In the genomic region with DNA sequence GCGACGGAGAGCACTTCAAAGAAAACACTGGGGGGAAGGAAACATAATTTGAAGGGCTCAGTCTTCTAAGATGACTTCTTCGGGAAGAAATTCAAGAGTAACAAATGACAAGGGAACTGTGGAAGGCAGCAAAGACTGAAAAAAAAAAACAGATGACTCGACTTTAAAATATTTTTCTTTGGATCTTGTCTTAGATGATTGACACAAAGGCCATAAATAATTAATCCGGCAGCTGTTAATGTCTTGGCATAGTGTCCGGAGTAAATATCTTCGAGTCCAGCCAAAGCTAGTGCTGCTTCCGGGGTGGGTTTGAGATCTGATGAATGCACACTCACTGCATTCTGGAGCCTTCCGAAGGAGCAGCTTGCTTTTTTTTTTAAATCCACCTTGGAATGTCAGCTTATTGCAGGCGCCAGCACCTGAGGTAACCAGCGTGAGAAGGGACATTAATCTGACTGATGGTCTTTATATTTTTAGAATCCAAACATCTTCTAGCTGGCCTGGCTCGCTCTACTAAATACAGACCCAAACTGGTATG, we compare ENCODE assay signal across 8 mouse cellular contexts. TPM values are rescaled to one million over a fixed set of nuclear protein-coding genes. Genes with fewer than 3 reads are reported as not detected.
DNase-seq lines count a peak whose midpoint lies in the region; ATAC-seq lines count a peak whose summit lies in the region.

No protein-coding gene starts in this region.

- H3K36me3 ChIP-seq in heart, embryonic 15.5 days: no peaks in the 10 kb centered on the region
- H3K36me3 ChIP-seq in liver, embryonic 13.5 days: no peaks in the 10 kb centered on the region

- no peak for ATAC-seq in heart, embryonic 15.5 days (replicated peaks; ENCODE audit: insufficient number of reproducible peaks, insufficient read depth, low FRiP score, low read depth)
- no peak for ATAC-seq in liver, embryonic 13.5 days (ENCODE audit: low read depth)

- peak; percentile 36 for DNase-seq in embryo, embryonic 10.5 days (ENCODE audit: low spot score)
- DNase-seq in embryo, embryonic 11 days: no peak
- peak; percentile 47 for DNase-seq in Muller cell, postnatal 12 days (ENCODE audit: inconsistent ontology term)
- no peak for DNase-seq in liver, embryonic 13.5 days
- DNase-seq in T-cell, adult 2 months (ENCODE audit: low spot score): no peak
- DNase-seq in spleen, postnatal 10 days (ENCODE audit: low spot score in 2 of 2): no peak
- DNase-seq in right cerebral cortex, postnatal 25 days: no peak

- peak overlapping the region; percentile 100 for H3K4me2 ChIP-seq in heart, embryonic 15.5 days
- H3K4me2 ChIP-seq in liver, embryonic 13.5 days: peak overlapping the region; percentile 63; the same call in 1 of the 2 replicates

- peak overlapping the region; percentile 68 for H3K4me3 ChIP-seq in heart, embryonic 15.5 days
- H3K4me3 ChIP-seq in liver, embryonic 13.5 days (replicated peaks): no peak overlapping the region

- H3K27ac ChIP-seq in heart, embryonic 15.5 days: no peak overlapping the region
- H3K27ac ChIP-seq in liver, embryonic 13.5 days: no peak overlapping the region

- peaks cover 36% of the 10 kb centered on the region for H3K27me3 ChIP-seq in heart, embryonic 15.5 days
- H3K27me3 ChIP-seq in liver, embryonic 13.5 days: peaks cover 54% of the 10 kb centered on the region

- peaks cover 14% of the 10 kb centered on the region for H3K4me1 ChIP-seq in heart, embryonic 15.5 days (replicated peaks)
- H3K4me1 ChIP-seq in liver, embryonic 13.5 days (replicated peaks): peaks cover 5% of the 10 kb centered on the region; the same call in 1 of the 2 replicates

- H3K9ac ChIP-seq in heart, embryonic 15.5 days: peak overlapping the region; percentile 56; the same call in 1 of the 2 replicates
- no peak overlapping the region for H3K9ac ChIP-seq in liver, embryonic 13.5 days

- H3K9me3 ChIP-seq in heart, embryonic 15.5 days (replicated peaks): no peaks in the 10 kb centered on the region
- no peaks in the 10 kb centered on the region for H3K9me3 ChIP-seq in liver, embryonic 13.5 days (replicated peaks)

- 28% methylated on average over 12 of the region's 12 CpGs for WGBS in heart, embryonic 15.5 days
- 34% methylated on average over 12 of the region's 12 CpGs for WGBS in liver, embryonic 13.5 days (ENCODE audit: insufficient replicate concordance)

RNA-seq across cellular contexts. Expression of gene Zfp385b, which starts 2.0 kb away (rescaled TPM):
- 3.8 and 4.7 TPM in 2 replicates for polyA plus RNA-seq in heart, embryonic 15.5 days (2015; fragmentation: Nextera tagmentation; extraction: Ambion mirVana)
- polyA plus RNA-seq in liver, embryonic 13.5 days (2015; fragmentation: Nextera tagmentation; extraction: Ambion mirVana): 3.1 and 4.6 TPM in 2 replicates

Comparison
In these comparisons a context has a peak if more than half of its experiments do, and no peak if none do; other contexts are left out.
1. DNase-seq: peak in embryo, embryonic 10.5 days (single experiment) and Muller cell, postnatal 12 days (single experiment); none in embryo, embryonic 11 days (single experiment), liver, embryonic 13.5 days (single experiment), T-cell, adult 2 months (single experiment), spleen, postnatal 10 days (0 of 2) and right cerebral cortex, postnatal 25 days (single experiment).